Mouse (Mus musculus): ENCODE measurements around the gene Pde8a. TPM values are rescaled to one million over a fixed set of nuclear protein-coding genes. Genes with fewer than 3 reads are reported as not detected.

The Pde8a gene
- total RNA-seq, 2 experiments from 2014 or later, result 13.2 to 14.6 TPM

DNA sequence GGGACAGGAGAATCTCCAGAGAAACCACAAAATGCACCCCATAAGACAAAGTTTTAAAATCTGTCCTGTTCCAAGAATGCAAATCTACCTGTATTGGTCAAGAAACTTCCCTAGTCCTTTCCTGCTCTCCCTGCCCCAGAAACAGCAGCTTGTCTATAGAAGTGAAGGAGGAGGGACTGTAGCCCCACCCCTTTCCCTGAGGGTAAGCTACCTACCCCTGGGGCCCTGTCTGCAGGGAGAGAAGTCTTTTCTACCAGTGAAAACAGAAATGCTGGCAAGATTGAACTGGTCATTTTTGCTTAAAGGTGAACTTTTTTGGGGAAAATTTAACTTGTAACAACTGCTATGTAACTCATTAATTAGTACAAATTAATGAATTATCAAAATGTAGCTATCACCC lies 41.2 kb downstream of the Pde8a start:
- intact Hi-C loops (cut with DNase I), result no loop called here
- no peak for DNase-seq

DNA sequence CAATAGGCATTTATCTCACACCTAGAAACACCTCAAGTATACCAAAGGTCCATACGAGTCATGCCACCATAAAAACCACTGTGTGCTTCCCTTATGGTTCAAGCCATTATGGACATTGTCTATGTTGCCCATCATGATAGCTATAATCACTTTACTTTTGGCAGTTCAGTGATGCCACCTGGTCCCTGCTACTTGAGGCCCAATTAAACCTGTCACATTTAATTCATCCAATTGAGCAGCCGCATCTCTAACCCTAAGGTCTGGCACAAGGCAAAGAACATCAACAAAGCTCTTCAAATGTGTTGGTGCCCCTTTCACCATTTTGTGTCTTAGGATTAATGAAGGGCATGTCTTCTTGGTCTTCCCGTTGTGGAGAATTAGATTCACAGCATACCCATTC lies 42.1 kb downstream of the Pde8a start:
- intact Hi-C loops (cut with DNase I), result no loop called here
- no peak for DNase-seq

DNA sequence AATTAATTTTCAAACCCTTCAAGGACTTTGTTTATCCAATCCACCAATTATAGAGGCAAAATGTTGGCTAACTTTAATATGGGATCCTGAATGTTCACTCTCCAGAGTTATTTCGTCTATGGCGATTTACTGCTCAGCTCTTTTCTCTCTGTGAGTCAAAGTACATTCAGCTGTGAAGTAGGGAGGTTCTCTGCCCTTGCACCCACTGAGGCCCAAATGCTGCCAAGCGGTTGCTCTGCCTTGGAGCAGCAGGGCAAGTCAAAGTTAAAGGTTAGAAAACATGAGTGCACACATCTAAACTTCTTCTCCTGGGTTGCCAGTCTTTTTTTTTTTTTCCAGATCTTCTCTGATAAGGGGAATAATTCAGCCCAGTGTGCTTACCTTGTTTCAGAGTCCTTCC lies 43.4 kb downstream of the Pde8a start:
- no peak for DNase-seq
- intact Hi-C loops (cut with DNase I), result no loop called here

DNA sequence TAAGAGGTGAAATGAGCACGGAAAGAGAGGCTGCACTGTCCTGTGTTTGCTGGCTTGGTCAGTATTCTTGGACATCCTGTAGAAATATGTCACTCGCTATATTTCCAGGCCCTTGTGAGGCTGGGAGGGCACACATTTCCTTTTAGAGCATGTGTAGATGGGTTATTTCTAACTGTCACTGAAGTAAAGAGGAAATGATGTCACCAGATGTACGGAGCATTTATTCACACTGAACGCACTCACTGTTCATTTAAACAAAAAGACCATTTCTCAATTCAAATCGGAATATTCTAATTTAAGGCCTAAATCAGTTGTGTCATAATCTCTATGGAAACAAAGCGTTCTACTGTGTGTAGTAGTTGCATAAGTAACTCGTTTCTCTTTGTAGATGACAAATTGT lies 48.2 kb downstream of the Pde8a start:
- intact Hi-C loops (cut with DNase I), result loop anchor here (5.0 kb wide), 1 partner anchor 46 kb away; no protein-coding TSS in a partner anchor
- DNase-seq, result no peak

DNA sequence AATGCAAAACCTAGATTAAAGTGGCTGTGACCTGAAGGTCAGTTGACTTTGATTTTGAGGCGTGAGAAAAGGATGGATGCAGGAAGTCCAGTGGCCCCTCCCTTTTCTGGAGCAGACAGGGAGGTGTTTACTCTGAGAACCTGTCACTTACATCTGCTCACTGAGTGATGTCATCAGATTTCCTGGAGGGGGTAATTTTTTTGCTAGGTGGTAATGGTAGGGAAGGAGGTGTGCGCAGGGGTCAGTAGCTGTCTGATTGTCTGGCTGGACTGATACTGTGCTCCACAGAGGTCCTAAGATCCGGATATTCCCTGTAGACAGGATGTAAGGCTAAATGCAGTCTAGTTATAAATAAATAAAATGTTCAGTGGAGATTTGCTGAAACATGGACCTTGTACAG lies 59.5 kb downstream of the Pde8a start:
- intact Hi-C loops (cut with DNase I), result no loop called here
- no peak for DNase-seq

DNA sequence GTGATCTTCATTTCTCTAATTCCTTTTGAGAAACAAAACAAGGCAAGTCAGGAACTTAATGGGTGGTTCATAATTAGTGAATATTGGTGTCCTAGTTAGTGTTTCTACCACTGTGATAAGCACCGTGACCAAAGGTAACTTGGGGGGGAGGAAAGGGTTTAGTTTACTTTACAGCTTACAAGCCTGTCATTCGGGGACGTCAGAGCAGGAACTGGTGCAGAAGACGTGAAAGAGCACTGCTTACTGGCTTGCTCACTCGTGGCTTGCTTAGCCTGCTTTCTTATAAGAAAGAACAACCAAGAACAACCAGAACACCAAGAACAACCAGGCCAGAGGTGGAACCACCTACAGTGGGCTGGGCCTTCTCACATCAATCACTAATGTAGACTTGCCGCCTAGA lies 65.6 kb downstream of the Pde8a start:
- DNase-seq, result no peak
- intact Hi-C loops (cut with DNase I), result no loop called here

DNA sequence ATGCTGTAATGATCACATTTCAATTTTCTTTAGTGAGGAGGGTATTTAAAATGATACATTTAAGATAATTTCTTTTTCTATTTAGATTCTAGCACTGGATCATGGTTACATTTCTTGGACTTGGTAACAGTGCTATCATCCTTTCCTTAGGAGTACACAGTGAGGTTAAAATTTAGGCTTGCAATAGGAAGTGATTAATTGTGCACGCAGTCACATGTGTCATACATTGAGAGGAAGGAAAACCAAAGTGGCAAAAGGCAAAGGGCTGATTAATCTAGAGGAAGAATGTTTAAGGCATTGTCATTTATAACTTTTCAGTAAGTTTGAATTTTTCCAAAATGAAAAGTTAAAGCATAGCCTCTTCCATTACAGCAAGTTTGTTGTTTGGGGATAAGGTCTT lies 67.8 kb downstream of the Pde8a start:
- DNase-seq, result no peak
- intact Hi-C loops (cut with DNase I), result no loop called here

DNA sequence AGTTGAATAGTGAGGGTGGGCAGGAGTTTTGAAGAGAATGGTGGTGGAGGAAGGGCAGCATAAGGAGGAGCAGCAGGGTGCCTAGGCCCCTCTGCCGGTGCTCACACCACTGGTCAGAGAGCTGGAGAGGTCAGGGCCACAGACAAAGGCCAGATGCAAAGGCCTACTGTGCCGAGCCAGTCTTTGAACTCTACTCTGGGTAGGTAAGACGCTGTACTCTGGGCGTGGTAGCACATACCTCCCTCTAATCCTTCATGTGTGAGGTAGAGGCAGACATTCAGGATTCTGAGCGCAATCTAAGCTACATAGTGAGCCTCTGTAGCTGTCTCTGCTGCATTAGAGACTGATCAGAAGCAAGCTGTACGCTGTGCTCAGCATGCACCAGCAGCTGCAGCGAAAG lies 73.1 kb downstream of the Pde8a start:
- no peak for DNase-seq
- intact Hi-C loops (cut with DNase I), result no loop called here

DNA sequence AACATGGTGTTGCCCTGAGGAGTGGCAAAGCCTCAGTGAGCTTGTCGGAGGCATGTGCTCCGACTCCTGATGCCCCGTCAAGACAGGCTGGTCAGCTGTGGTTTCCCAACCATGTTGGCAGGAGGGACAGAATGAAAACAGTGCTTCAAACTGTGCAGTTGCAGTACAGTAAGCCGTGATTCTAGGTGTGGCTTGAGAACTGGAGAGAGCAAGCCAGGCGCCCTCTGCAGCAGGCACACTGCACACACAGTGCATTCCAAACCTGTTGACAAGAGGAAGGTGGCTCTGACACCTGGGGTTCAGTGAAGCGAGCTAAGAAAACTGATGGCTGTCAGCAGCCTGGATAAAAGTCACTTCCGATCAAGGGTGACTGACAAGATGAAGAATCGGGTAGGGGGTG lies 73.5 kb downstream of the Pde8a start:
- intact Hi-C loops (cut with DNase I), result no loop called here
- peak in 1 of 2 experiments; percentile 14 for DNase-seq

DNA sequence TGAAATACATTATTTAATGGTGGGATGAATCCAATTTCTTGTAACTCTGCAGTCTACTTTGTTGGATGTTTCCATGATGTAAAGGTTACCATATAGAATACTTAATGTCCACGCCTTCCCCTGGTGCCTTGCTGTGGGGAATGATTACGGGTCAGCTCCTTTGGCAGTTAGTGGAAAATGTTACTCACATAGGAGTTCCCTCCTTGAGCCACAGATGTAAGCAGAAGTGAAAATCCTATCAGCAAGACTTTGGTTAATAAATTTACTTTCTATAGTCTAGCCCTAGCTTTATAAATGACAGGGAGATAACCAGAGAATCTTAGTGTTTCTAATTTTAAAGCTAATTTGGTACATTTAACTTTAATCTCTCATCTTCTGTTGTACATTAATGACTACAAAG lies 81.8 kb downstream of the Pde8a start:
- intact Hi-C loops (cut with DNase I), result no loop called here
- DNase-seq, result no peak

DNA sequence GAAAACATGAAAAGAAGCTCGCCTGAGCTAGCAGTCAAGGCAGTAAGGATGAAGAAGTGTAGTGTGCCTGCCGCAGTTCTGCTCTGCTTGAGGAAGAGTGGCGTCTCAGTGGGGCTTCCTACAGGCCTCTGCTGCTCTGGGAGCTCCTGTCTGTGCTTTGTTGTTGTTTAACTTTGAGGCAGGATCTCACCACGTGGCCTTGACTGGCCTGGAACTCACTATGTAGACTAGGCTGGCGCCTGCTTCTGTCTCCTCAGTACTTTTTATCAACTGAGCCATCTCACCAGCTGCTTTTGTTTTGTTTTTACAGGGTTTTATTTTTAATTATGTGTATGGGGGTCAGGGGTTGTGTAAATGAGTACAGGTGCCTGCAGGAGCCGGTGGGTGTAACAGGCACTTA lies 84.8 kb downstream of the Pde8a start:
- DNase-seq, result no peak
- intact Hi-C loops (cut with DNase I), result no loop called here

DNA sequence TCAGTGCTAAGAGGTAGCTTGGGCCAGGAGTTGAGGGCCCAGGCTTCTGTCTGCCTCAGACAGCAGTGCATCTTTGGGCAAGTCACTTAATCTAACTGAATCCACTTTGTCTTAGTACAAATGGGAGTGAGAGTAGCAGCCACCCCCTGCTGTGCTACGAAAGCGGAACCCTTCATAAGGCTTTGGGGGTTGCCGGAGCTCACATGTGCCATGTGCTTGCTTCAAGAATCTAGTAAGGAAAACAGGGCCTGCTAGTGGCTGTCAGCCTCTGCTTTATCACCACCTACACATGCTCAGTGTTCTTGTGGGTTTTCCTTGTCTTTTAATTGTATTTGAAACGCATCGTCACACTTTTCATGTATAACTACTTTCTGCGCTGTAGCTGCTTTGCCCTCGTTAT lies 87.9 kb downstream of the Pde8a start:
- DNase-seq, result no peak
- intact Hi-C loops (cut with DNase I), result no loop called here

DNA sequence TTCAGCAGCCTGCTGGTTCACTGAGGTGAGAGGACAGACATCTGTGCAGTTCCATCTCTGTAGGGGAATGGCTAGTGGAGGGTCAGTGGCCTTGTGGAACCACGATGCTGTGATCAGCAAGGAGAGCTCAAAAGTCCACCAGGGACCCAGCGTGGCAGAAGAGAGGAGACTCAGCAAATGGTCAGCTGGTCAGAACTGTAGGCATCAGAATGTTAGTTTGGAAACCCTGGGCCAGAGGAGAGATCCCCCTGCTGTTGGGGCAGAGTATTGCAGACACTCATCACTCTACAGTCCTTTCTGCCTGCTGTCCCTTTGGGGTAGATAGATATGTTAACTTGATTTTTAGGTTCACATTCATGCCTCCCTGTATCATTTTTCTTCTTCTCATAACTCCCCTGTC lies 90.3 kb downstream of the Pde8a start:
- intact Hi-C loops (cut with DNase I), result no loop called here
- no peak for DNase-seq

DNA sequence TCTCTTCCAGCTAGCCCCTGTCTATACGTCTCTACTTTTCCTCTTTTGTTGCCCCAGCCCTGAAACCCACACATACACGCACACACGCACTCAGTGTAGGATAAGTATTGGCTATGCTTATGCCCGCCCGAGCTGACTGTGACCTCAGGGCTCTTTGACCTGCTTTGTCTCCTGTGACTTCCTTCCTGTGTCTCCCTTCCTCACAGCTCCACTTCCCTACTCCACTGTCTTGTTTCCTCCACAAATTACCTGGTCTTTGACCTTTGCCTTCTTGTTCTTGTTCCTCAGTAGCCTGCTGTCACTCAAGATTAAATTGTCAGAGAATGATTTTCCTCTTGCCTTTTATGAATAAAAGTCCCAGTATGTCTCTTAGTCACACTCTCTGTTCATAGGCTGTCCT lies 90.7 kb downstream of the Pde8a start:
- intact Hi-C loops (cut with DNase I), result no loop called here
- DNase-seq, result no peak

DNA sequence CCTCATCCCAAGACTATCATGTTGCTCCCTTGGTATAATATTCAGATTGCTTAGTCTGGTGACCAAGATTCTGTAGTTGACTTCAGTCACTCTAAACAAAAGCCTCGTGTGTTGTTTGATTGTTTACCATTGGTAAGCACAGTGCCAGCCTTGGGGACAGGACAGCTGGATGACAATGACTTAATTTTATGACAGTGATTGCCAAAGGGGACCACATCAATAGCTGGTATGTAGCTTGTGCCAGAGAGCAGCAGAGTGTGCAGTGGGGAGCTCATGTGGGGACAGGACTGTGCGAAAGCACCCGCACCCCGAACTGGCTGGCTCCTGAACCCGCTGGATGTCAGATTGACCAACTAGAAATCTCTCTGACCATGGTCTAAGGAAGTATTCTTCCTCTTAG lies 91.3 kb downstream of the Pde8a start:
- intact Hi-C loops (cut with DNase I), result loop anchor here (5.0 kb wide), 1 partner anchor 42 kb away; no protein-coding TSS in a partner anchor
- no peak for DNase-seq

DNA sequence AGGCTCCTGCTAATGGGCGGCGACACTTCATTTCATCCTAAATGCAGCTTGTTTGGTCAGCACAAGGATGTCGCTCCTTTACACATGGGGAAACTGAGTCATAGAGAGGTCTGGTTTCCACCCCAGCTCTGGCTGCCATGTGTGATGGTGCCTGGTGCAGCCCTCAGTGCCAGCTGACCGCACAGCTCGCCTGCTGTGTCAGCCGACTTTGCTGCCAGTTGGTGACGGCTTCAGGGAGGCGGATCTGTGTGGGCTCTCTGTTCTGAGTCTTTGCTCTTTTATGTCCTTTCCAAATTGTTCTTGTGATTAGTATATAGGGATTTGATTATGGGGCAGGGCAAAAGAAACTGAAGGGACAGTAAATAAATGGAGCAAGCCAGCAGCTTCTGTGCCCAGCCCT lies 94.3 kb downstream of the Pde8a start:
- intact Hi-C loops (cut with DNase I), result loop anchor here (5.0 kb wide), 1 partner anchor 45 kb away; no protein-coding TSS in a partner anchor
- DNase-seq, result no peak

DNA sequence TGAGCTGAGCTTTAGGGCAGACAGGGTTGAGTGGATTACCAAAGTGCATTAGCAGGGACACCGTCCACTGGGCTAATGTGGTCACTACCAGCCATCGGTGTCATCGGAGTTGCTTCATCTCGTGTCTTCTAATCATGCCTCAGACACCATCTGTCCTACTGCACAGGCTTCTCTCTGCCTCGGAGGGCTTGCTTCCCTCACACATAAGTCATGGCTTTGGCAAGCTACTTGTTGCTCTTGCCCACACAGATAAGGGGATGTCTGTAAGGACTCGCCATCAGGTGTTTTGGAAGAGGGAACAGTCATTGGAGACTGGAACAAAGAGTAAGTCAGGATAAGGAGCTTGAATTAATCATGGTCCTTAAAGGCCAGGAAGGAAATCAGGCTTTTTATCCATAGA lies 95.9 kb downstream of the Pde8a start:
- DNase-seq, result no peak
- intact Hi-C loops (cut with DNase I), result loop anchor here (5.0 kb wide), 1 partner anchor 47 kb away; no protein-coding TSS in a partner anchor

DNA sequence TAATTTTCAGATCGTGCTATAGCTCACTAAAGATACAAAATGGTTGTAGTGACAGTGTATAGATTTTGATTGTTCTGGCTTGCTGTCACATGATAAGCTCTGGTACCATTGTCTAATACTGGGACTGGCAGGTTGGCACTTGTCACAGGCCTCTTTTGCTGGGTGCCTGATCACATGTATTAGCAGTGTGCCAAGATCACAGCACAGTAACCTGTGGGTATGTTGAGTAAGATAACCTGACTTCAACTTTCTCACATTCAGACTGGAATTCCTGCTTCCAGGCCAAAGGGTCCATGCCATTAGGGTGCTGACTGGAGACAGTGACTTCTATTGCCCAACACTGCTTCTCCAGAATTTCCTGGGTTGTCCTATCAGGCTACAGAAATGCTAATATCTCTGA lies 97.7 kb downstream of the Pde8a start:
- no peak for DNase-seq
- intact Hi-C loops (cut with DNase I), result no loop called here

DNA sequence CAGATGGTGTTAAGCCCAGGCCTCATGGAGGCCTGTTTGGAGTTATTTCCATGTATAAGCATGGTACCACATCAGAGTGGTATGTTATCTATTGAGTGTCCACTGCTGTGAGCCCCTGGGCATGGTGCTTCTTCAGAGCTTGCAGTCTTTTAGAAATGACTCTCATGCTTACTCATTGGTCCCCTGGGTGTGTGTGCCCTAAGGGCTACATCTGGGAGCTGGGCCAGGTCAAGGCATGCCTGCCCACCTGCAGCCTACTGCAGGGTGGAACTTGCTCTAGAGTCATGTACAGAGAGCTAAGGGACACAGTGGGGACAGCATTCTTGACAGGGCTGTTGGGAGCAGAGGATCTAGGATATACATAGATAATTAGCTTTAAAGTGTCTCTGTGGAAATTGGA lies 98.2 kb downstream of the Pde8a start:
- DNase-seq, result no peak
- intact Hi-C loops (cut with DNase I), result no loop called here

DNA sequence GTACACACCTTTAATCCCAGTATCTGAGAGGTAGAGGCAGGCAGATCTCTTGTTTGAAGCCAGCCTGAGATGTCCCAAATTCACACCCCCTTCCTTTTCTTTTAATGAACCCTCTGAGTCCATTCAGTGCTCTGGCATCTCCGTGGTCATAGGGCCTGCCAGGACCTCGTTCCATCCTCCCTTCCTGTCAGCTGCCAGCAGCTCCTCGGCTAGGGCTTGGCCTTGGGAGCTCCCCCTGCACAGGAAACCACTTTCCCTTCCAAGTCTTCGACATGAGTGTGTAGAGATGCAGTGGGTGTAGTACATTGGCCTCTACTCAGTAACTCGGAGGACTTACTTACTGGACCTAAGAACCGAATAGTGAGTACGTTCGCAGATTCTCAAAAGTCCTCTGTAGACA lies 102.2 kb downstream of the Pde8a start:
- intact Hi-C loops (cut with DNase I), result no loop called here
- DNase-seq, result peak in 1 of 2 experiments; percentile 25

DNA sequence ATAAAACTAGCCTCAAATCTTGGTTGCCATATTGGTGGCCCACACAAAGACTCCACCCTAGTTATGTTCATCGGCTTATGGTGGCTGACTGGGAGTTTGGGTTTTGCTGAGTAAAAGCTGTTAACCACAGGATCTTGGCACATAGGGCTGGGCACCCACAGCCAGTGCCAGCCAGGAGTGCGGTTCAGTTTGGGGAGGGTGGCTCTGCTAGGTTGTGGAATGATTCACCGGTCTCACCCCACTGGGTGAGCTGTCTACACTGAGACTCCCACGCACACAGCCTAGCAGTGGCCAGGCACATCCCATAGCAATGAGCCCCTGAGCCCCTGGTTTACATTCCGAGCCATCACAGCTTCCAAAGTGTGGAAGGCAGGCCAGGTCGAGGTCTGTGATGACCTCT lies 106.4 kb downstream of the Pde8a start:
- no peak for DNase-seq
- intact Hi-C loops (cut with DNase I), result no loop called here

DNA sequence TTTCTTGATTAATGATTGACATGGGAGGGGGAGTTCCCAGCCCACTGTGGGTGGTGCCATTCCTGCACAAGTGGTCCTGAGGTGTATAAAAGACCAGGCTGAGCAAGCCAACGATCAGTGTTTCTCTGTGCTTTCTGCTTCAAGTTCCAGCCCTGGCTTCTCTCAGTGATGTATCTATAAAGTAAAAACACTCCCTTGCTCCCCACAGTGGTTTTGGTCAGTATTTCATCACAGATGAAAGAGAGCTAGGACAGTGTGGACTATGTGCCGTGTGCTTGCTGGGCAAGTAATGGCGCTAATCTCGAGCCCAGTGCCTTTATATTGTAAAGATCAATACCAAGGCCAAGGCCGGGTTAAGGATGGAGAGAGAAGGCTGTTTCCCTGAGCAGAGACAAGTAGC lies 108.4 kb downstream of the Pde8a start:
- intact Hi-C loops (cut with DNase I), result no loop called here
- no peak for DNase-seq

DNA sequence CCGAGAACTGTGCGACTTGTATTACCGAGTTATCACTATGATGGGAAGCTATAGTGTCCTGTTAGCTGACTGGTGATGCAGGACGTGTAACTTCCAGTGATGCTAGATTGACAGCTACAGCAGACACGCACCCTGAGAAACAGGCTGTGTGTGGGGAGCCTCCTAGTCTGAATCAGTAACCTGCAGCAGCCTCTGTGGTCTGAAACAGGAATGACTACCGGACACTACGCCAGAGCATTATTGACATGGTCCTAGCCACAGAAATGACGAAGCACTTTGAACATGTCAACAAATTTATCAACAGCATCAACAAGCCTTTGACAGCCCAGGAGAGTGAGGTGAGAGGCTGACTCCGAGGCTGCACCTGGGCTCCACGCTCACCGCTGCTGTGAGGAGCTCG lies 112.6 kb downstream of the Pde8a start:
- intact Hi-C loops (cut with DNase I), result no loop called here

DNA sequence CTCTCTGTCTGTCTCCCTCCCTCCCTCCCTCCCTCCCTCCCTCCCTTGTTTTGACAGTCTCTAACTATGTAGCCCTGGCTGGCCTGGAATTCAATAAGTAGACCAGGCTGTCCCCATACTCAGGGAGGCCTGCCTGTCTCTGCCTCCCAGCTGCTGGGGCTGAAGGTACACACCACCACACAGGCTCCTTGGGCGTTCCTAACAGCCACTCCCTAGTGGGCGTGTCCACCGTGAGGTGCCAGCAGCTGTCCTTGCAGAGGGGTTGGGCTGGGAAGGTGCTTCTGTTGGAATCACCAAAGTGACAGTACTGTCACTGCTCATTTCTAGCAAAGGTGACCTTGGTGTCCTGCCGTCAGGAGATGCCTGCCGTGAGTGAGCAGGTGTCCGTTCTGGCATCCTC lies 113.5 kb downstream of the Pde8a start:
- DNase-seq, result no peak
- intact Hi-C loops (cut with DNase I), result no loop called here

More for the DNA sequence above, 112.6 kb downstream of the Pde8a start:
- no peak for DNase-seq

Measured in heart, postnatal 14 days (tissue).